Mouse (Mus musculus) small intestine, adult 2 months (tissue): ENCODE measurements at regions not wholly inside any gene's neighbourhood (a gene's known extent, or its start where the extent isn't known, plus 50 kb on each side); places are given as distances from the start of the nearest gene placed in this dataset.

Source experiments
- CTCF ChIP-seq: fragments of 200-500 bp; IDR thresholded peaks from 2 replicates; pipeline ENCODE4 v1.5.1; 2012; ENCODE audit warnings: low read depth, mild to moderate bottlenecking, control low read depth, inconsistent platforms, low read length, moderate library complexity, mixed read lengths; ENCODE audit not compliant: insufficient replicate concordance, insufficient read length; ENCODE audit errors: extremely low read depth
- POLR2A ChIP-seq: fragments of 200-500 bp; IDR thresholded peaks from 2 replicates; pipeline ENCODE4 v1.6.1; 2012; ENCODE audit warnings: low read depth, mild to moderate bottlenecking, control low read depth, inconsistent platforms, low read length, moderate library complexity

GRCm38 (mm10) chr14:99392813-99393212 is 94.3 kb downstream of the Klf5 start:
- TF ChIP-seq CTCF, result no peak
- TF ChIP-seq POLR2A, result no peak
